Mouse (Mus musculus) heart, postnatal 0 days (tissue): ENCODE measurements around the gene Hes5. TPM values are rescaled to one million over a fixed set of nuclear protein-coding genes. Genes with fewer than 3 reads are reported as not detected.

Experiments used
- ATAC-seq: fragments of 200-750 bp; cut with Nextera tagmentation; 2 replicates; pipeline ENCODE4 v1.8.0; 2017; ENCODE audit warnings: low read depth, moderate number of reproducible peaks, moderate library complexity; ENCODE audit not compliant: insufficient read depth
- DNase-seq: peaks from one replicate; pipeline ENCODE4 v3.0.0-alpha.2; 2016; ENCODE audit warnings: low spot score
- H3K27ac ChIP-seq: fragments of 300-500 bp; sonication (generic); 2 replicates; pipeline ENCODE4 v1.5.1; 2014; ENCODE audit warnings: low read depth, mild to moderate bottlenecking
- H3K27me3 ChIP-seq: fragments of 300-500 bp; sonication (generic); 2 replicates; pipeline ENCODE4 v1.6.1; 2014; ENCODE audit warnings: low read length, mixed read lengths; ENCODE audit not compliant: control insufficient read depth, insufficient read depth
- H3K36me3 ChIP-seq: fragments of 300-500 bp; sonication (generic); replicated peaks from 2 replicates; pipeline ENCODE4 v1.6.1; 2014; ENCODE audit warnings: low read length, mixed read lengths; ENCODE audit not compliant: control insufficient read depth, insufficient read depth
- H3K4me1 ChIP-seq: fragments of 300-500 bp; sonication (generic); 2 replicates; pipeline ENCODE4 v1.6.1; 2014; ENCODE audit warnings: antibody characterized with exemption; ENCODE audit not compliant: control insufficient read depth, insufficient read depth
- H3K4me2 ChIP-seq: fragments of 300-500 bp; sonication (generic); 2 replicates; pipeline ENCODE4 v1.6.1; 2014; ENCODE audit warnings: low read depth, mild to moderate bottlenecking, low read length, moderate library complexity
- H3K4me3 ChIP-seq: fragments of 300-500 bp; sonication (generic); 2 replicates; pipeline ENCODE4 v1.5.1; 2014; ENCODE audit warnings: low read depth, low read length
- H3K9ac ChIP-seq: fragments of 300-500 bp; sonication (generic); replicated peaks from 2 replicates; pipeline ENCODE4 v1.6.1; 2014; ENCODE audit warnings: low read depth, low read length, mixed read lengths
- H3K9me3 ChIP-seq: fragments of 300-500 bp; sonication (generic); replicated peaks from 2 replicates; pipeline ENCODE4 v1.6.1; 2016; ENCODE audit warnings: low read length; ENCODE audit not compliant: control insufficient read depth
- CTCF ChIP-seq: IDR thresholded peaks from 2 replicates; pipeline ENCODE4 v1.5.1; 2016; ENCODE audit warnings: antibody characterized with exemption, control low read depth, low read depth
- EP300 ChIP-seq: IDR thresholded peaks from 2 replicates; pipeline ENCODE4 v1.6.1; 2016; ENCODE audit warnings: antibody characterized with exemption, low read depth
- WGBS: fragments of 180-500 bp; shearing (Covaris S2); extraction: QIAGEN DNeasy Blood & Tissue Kit; methylation state at CpG from one replicate; pipeline ENCODE4 v1.1.7; 2014; 5-methylcytosine and 5-hydroxymethylcytosine counted together
- polyA plus RNA-seq: library from polyadenylated mRNA; unstranded; fragments of >200 nt; fragmentation: Nextera tagmentation; extraction: Ambion mirVana; gene quantifications from 2 replicates; pipeline ENCODE4 v1.2.1, GENCODE M21; 2015
- total RNA-seq: library from RNA; depleted of rRNA; stranded (reverse); fragments of >200 nt; gene quantifications from 2 replicates; pipeline ENCODE4 v1.2.3, GENCODE M21; 2014; ENCODE audit warnings: low replicate concordance

The Hes5 gene
- total and polyA plus RNA-seq, 2 experiments from 2014 or later: not detected

- H3K4me1 ChIP-seq: no peaks in the 10 kb centered on the region
- ATAC-seq (no peak), DNase-seq (no peak)
- no peak overlapping the region for H3K9ac ChIP-seq
- no peak for TF ChIP-seq EP300
- no peak for TF ChIP-seq CTCF
- H3K4me3 ChIP-seq: no peak overlapping the region
- no peak overlapping the region for H3K4me2 ChIP-seq
- no peak overlapping the region for H3K27ac ChIP-seq
- no peaks in the 10 kb centered on the region for H3K36me3 ChIP-seq
- 0 out of 2 replicates have a peak, but pooled peaks cover 6% of the 10 kb centered on the region for H3K27me3 ChIP-seq
- WGBS: 44% methylated on average over 4 of the region's 4 CpGs
- H3K9me3 ChIP-seq: no peaks in the 10 kb centered on the region
These were observed 34.2 kb downstream of the Hes5 start for GRCm38 (mm10) chr4:154994876-154995275.

GRCm38 (mm10) chr4:154996572-154997154 lies 35.9 kb downstream of the Hes5 start:
- Histone ChIP-seq H3K36me3 (no peaks in the 10 kb centered on the region), H3K9ac (no peak overlapping the region), H3K9me3 (no peaks in the 10 kb centered on the region), H3K27me3 (0 out of 2 replicates have a peak, but pooled peaks cover 3% of the 10 kb centered on the region), H3K4me3 (no peak overlapping the region), H3K4me2 (no peak overlapping the region), H3K27ac (no peak overlapping the region), H3K4me1 (no peaks in the 10 kb centered on the region)
- peak; percentile 20 for DNase-seq
- WGBS: 38% methylated on average over 8 of the region's 8 CpGs
- TF ChIP-seq EP300 (no peak), CTCF (0 out of 2 replicates have a peak, but pooled peaks have one; percentile 14)
- ATAC-seq: no peak

- ATAC-seq: no peak
- 66% methylated on average over 5 of the region's 5 CpGs for WGBS
- Histone ChIP-seq H3K9ac (no peak overlapping the region), H3K4me3 (no peak overlapping the region), H3K36me3 (no peaks in the 10 kb centered on the region), H3K9me3 (no peaks in the 10 kb centered on the region), H3K4me1 (no peaks in the 10 kb centered on the region), H3K27me3 (no peaks in the 10 kb centered on the region), H3K27ac (no peak overlapping the region), H3K4me2 (no peak overlapping the region)
- TF ChIP-seq EP300 (no peak), CTCF (no peak)
- DNase-seq: no peak
These were observed 38.7 kb downstream of the Hes5 start for GRCm38 (mm10) chr4:154999379-154999778.

- no peak overlapping the region for H3K9ac ChIP-seq
- no peak for TF ChIP-seq EP300
- TF ChIP-seq CTCF: no peak
- no peaks in the 10 kb centered on the region for H3K9me3 ChIP-seq
- no peak overlapping the region for H3K27ac ChIP-seq
- H3K36me3 ChIP-seq: no peaks in the 10 kb centered on the region
- no peaks in the 10 kb centered on the region for H3K4me1 ChIP-seq
- DNase-seq (no peak), ATAC-seq (no peak)
- H3K27me3 ChIP-seq: no peaks in the 10 kb centered on the region
- H3K4me2 ChIP-seq: no peak overlapping the region
- no peak overlapping the region for H3K4me3 ChIP-seq
- 75% methylated on average over 3 of the region's 3 CpGs for WGBS
These were observed 44.6 kb downstream of the Hes5 start for GRCm38 (mm10) chr4:155005278-155005677.

- no peak overlapping the region for H3K9ac ChIP-seq
- no peaks in the 10 kb centered on the region for H3K4me1 ChIP-seq
- no peaks in the 10 kb centered on the region for H3K9me3 ChIP-seq
- ATAC-seq: no peak
- H3K36me3 ChIP-seq: no peaks in the 10 kb centered on the region
- no peak for DNase-seq
- 52% methylated on average over 10 of the region's 10 CpGs for WGBS
- H3K4me2 ChIP-seq: no peak overlapping the region
- no peaks in the 10 kb centered on the region for H3K27me3 ChIP-seq
- TF ChIP-seq CTCF (no peak), EP300 (no peak)
- no peak overlapping the region for H3K27ac ChIP-seq
- no peak overlapping the region for H3K4me3 ChIP-seq
These were observed 45.6 kb downstream of the Hes5 start for GRCm38 (mm10) chr4:155006296-155006695.

- Histone ChIP-seq H3K9me3 (no peaks in the 10 kb centered on the region), H3K36me3 (no peaks in the 10 kb centered on the region), H3K4me1 (no peaks in the 10 kb centered on the region), H3K4me3 (no peak overlapping the region), H3K27me3 (no peaks in the 10 kb centered on the region), H3K9ac (no peak overlapping the region), H3K27ac (no peak overlapping the region), H3K4me2 (no peak overlapping the region)
- DNase-seq (no peak), ATAC-seq (no peak)
- TF ChIP-seq EP300 (no peak), CTCF (no peak)
- 80% methylated on average over 3 of the region's 3 CpGs for WGBS
These were observed 46.9 kb downstream of the Hes5 start for GRCm38 (mm10) chr4:155007641-155008040.
